Mouse (Mus musculus) erythroblast, embryonic 14.5 days (primary cell): Measurements from ENCODE around the gene Ipcef1.

Experiments
- GATA1 ChIP-seq: IDR thresholded peaks from 2 replicates; pipeline ENCODE4 v1.6.1; 2012; ENCODE audit warnings: low read length, inconsistent platforms, mixed read lengths
- TAL1 ChIP-seq: IDR thresholded peaks from 3 replicates; pipeline ENCODE4 v1.6.1; 2012; ENCODE audit warnings: low read length, inconsistent platforms, mixed read lengths

DNA sequence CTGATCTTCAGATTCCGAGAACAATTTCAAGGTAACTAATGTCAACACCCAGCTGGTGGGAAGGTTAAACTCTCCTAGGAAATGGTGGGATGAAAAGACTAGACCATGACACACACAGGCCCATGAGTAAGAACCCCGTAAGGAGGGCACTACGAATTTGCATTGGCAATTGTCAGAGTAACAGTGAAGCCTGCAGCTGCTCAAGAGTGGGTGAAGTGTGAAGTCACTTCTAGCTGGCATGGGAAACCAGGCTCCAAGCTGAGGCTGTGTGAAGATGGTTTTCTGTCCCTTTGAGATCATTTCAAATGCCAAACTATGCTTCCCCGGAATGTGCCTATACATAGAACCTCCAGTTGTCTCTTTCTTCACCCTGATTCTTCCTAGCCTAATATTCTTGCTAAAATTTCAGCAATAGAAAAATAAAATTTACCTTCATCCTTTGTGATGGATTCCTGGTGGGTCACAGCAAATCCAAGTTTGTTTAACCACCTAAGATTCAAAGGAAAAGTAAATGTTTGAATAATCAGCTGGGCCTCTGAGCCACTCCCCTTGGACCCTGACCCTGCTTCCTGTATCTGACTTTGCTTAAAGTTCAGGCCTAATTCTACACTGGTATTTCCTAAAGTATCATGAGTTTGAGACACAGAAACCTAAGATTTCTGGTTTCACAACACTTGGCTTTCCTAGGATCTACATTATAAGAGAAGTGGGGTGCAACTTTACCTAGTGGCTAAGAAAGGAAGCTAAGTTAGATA is 115.4 kb downstream of the Ipcef1 start:
- TF ChIP-seq GATA1 (no peak), TAL1 (no peak)
